Mouse (Mus musculus) CD4-positive, CD25-positive, alpha-beta regulatory T cell (primary cell): ENCODE results near the gene Srxn1. TPM values are rescaled to one million over a fixed set of nuclear protein-coding genes. Genes with fewer than 3 reads are reported as not detected.

Experiments used
- polyA plus RNA-seq: library from polyadenylated mRNA; unstranded; fragments of 100-300 nt; shearing (Covaris generic); gene quantifications from one replicate; pipeline ENCODE4 v1.2.1, GENCODE M21; 2017

Srxn1 gene
- 0.95 TPM for polyA plus RNA-seq

DNA sequence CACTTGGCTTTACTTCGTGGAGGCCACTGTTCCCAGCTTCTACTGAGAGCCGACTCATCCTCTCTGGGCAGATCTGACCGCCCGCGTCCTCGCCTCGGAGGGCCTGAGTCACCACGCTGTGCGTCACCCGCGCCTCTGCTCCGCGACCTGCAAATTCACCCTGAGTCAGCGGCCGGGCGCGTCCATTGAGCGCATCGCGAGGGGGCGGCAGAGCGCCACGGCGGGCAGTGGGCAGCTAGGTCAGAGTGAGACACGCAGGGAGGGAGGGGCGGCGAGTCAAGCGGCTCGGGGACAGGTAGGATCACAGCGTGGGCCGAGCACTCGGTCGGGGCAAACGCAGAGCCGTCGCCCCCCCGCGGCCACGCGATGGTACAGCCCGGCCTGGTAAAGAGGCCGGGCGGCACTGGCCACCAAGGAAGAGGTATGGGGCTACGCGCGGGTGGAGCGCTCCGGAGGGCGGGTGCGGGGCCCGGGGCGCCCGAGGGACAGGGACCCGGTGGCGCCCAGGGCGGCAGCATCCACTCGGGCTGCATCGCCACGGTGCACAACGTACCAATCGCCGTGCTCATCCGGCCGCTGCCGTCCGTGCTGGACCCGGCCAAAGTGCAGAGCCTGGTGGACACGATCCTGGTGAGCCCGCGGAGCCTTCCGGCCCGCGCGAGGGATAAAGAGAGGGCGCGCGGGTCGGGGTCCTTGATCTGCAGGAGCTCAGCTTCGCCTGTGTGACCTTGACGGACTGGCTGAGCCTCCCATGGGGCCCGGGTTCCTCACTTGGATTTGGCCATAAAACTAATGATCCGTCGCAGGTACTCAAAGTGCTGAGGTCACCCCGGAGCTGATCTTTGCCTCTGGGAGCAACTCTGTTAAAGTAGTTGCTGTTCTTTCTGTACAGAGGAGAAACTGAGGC, at the start of gene Srxn1:
Gene Srxn1 (plus strand): TSS at position 199 of the 907 bp plus-strand sequence.

DNA sequence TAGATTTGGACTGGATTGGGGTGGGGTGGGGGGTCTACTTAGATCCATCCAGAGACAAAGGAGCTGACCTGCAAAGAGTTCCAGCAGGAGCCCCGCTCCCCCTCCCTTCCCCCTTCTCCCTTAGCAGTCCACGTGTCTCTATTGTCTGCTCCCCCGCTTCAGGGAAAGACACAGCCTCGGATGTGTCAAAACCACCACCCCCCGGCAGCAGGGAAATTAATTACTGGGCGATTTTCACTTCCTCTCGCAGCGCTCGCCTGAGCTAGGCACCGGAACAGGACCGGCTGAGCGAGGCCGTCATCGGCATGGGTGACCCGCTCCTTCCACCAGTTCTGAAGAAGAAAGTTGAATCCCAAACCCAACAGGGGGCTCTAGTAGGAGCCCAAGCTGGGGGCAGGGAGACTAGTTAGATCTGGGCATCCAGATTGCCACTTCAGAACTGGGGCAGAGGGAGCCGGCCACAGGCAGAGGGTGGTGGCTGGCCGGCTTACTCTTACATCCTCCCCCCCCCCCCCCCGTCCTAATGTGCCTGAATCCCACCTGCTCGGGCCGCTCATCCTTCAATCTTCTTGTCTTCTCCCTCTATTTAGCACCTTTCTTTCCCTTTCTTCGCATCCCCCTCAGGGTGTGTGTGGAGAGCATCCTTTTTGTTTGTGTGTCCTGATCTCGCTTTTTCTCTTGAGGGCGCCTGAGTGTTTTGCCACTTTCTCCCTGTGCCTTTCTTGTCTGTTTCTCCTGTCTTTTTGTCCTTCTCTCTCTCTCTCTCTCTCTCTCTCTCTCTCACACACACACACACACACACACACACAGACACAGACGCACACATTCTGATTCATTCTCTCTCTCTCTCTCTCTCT, 24.4 kb upstream of the Srxn1 start, which contains the start of gene Scrt2:
Gene Scrt2 (plus strand): TSS at position 845 of the 857 bp plus-strand sequence.

DNA sequence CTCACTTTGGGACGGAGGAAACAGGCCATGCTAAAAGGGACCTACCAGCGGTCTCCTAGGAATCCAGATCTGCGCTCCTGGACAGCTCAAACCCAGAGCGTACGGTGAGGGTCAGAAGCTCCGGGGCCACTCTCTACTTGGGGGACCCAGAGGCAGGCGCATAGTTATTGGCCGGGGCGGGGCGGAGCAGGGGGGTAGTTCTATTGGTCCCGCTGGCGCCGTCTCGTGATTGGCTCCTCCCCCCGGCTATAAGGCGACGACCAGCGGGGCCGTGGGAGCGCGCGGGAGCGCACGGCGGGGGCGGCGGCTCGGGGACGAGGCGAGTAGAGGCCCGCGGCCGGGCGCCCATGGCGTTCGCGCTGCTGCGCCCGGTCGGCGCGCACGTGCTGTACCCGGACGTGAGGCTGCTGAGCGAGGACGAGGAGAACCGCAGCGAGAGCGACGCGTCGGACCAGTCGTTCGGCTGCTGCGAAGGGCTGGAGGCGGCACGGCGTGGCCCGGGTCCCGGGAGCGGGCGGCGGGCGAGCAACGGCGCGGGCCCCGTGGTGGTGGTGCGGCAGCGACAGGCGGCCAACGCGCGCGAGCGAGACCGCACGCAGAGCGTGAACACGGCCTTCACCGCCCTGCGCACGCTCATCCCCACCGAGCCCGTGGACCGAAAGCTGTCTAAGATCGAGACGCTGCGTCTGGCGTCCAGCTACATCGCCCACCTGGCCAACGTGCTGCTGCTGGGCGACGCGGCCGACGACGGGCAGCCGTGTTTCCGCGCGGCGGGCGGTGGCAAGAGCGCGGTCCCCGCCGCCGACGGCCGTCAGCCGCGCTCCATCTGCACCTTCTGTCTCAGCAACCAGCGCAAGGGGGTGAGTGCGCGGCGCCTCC, 38.2 kb downstream of the Srxn1 start, which contains the start of gene Tcf15:
Gene Tcf15 (plus strand): TSS at position 283 of the 879 bp plus-strand sequence.

Other genes with a start within 250 kb of the Srxn1 start
- gene Angpt4, start 194.3 kb upstream of the Srxn1 start, polyA plus RNA-seq: 0.14 TPM
- gene Fam110a, start 125.3 kb upstream of the Srxn1 start, polyA plus RNA-seq: 16.9 TPM
- 6.0 TPM for gene Slc52a3, start 109.0 kb upstream of the Srxn1 start, polyA plus RNA-seq
- gene Scrt2, start 24.0 kb upstream of the Srxn1 start, polyA plus RNA-seq: not detected
- gene Tcf15, start 38.0 kb downstream of the Srxn1 start, polyA plus RNA-seq: not detected
- 45.2 TPM for gene Csnk2a1, start 121.3 kb downstream of the Srxn1 start, polyA plus RNA-seq
- gene Tbc1d20, start 188.3 kb downstream of the Srxn1 start, polyA plus RNA-seq: 60.2 TPM
- gene Rbck1, start 227.1 kb downstream of the Srxn1 start, polyA plus RNA-seq: 338 TPM
- gene Trib3, start 238.5 kb downstream of the Srxn1 start, polyA plus RNA-seq: 4.6 TPM